Mouse (Mus musculus) spleen, embryonic (tissue): ENCODE measurements around the gene Arhgap36.

Source experiments
- CTCF ChIA-PET: fragments of 350-600 bp; sonication (Branson Sonifier 250); formaldehyde crosslinking; loops from one replicate; lab custom pipeline; 2022; lab: Charles Lee

Arhgap36 gene

DNA sequence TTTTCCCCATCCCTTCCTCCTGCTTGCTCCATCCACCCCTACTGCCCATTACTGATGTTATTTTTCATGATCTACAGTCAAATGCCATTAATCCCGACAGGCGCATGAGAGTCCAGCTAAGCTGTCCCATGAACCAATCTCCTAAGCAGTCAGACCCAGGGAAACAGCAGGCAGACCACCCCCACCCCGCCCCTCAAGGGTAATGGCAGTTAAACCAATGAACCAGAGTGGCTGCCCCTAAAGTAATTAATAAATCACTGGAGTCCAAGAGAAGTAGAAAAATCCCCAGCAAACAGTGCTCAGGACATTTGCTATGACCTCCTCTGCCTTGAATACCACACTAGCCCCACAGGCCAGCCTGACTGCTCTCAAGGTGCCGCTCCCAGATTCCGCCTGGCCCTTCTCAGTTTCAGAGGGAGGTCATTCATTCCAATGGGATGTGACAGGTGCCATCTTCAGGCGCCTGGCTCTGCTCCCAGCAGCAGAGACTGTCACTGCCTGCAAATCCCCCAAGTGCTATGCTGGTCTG lies at the start of gene Arhgap36:
Gene Arhgap36 (plus strand): TSS at position 504 of the 529 bp plus-strand sequence.
- CTCF ChIA-PET, result no interaction called here

- CTCF ChIA-PET, result no interaction called here
Observed at GRCm38 (mm10) chrX:49457781-49458180, 6.0 kb upstream of the Arhgap36 start.

DNA sequence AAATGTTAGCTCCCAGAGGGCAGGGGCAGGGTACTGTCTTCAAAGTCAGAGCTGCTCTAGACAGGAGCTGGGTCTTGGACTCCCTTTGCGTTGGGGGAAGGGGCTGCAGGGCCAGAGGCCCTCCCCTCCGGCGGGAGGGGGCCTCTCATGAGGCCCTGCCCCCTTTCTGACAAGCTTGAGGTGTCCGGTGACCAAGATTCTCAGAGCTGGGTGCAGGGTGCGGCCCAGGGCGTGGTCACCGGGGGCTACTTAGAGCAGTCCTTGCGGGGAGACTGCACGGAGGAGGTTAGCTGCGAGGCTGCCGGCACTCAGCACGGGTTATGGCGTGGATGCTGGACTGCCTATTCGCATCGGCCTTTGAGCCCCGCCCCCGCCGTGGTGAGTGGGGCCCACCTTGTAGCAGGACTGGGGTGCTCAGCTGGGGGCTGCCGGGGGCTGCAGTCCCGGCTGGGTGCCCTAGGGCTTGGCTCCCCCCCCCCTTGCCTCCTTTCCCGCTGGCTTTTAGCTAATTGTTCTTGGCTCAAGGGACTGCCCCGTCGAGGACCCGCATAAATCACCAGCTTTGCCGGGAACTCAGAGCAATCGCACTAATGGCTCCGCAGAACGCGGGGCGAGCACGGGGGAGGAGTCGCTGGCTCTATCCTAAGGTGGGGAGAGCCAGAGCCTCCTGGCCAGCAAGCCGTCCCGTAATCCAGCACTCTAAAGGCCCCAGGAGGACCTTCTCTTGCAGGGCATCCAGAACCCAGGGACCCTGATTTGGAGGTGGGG lies 6.7 kb downstream of the Arhgap36 start:
- CTCF ChIA-PET, result no interaction called here

- CTCF ChIA-PET, result no interaction called here
Observed at GRCm38 (mm10) chrX:49479968-49480809, 16.4 kb downstream of the Arhgap36 start.

DNA sequence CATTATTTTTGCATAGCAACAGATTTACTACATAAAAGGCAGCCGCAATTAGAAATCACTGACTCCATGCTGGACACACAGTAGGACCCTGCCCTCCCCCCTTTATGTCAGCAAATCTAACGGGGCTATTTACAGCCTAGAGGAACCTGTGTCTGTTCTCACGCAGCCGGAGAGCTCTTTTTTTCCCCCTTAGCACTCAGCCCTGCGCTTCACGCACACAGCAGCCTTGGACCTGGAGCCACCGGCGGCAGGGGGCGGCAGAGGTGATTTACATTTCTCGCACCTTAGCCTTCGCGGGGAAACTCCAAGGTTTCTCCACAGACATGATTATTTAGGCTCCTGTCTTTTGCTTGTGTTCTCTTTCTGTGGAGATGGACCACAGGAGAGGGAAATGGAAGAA lies 17.1 kb downstream of the Arhgap36 start:
- CTCF ChIA-PET, result no interaction called here

- CTCF ChIA-PET, result no interaction called here
Observed at GRCm38 (mm10) chrX:49489141-49489540, 25.4 kb downstream of the Arhgap36 start.

- CTCF ChIA-PET, result no interaction called here
Observed at GRCm38 (mm10) chrX:49493739-49494449, 30.1 kb downstream of the Arhgap36 start.
